Mouse (Mus musculus): ENCODE results near the gene Gm4559. TPM values are rescaled to one million over a fixed set of nuclear protein-coding genes. Genes with fewer than 3 reads are reported as not detected.
"Not testable (repeated sequence)": the region's sequence is repeated elsewhere in the genome, so short reads cannot be mapped to it uniquely, and the experiment has no call there.

Gm4559 gene
- polyA plus RNA-seq (2015; fragmentation: Nextera tagmentation; extraction: Ambion mirVana) = not detected in 2 replicates

DNA sequence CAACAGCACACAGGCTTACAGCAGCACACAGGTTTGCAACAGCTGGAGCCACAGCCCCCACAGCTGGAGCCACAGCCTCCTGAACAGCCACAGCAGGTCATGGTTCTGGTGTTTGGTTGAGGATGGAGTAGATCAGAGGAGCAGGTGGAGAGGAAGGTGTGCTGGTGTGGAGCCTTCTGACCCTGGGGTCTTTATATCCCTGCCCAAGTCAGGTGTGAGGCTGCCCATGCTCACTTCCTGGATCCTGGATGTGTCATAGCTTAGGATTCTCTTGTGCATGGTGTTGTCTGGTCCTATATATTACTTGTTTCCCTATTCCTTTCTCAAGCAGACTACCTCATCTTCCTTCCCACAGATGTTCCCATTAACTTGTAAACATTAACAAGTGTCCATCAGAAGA lies at the start of gene Gm4559:
TSS of gene Gm4559 (minus strand) at position 101 of the 400 bp plus-strand sequence.
- H3K4me3 ChIP-seq (ENCODE audit: low read length); H3K9ac ChIP-seq (ENCODE audit: low read length); ATAC-seq (ENCODE audit: low read depth); H3K4me2 ChIP-seq (ENCODE audit: low read depth, low read length); H3K4me1 ChIP-seq (replicated peaks; ENCODE audit: control insufficient read depth, insufficient read depth, low read length); H3K27me3 ChIP-seq (ENCODE audit: control insufficient read depth, insufficient read depth, low read depth, low read length); H3K27ac ChIP-seq (ENCODE audit: low read length); H3K36me3 ChIP-seq (ENCODE audit: control insufficient read depth, insufficient read depth, low read length); H3K9me3 ChIP-seq (ENCODE audit: control insufficient read depth, low read length): not testable (repeated sequence)

DNA sequence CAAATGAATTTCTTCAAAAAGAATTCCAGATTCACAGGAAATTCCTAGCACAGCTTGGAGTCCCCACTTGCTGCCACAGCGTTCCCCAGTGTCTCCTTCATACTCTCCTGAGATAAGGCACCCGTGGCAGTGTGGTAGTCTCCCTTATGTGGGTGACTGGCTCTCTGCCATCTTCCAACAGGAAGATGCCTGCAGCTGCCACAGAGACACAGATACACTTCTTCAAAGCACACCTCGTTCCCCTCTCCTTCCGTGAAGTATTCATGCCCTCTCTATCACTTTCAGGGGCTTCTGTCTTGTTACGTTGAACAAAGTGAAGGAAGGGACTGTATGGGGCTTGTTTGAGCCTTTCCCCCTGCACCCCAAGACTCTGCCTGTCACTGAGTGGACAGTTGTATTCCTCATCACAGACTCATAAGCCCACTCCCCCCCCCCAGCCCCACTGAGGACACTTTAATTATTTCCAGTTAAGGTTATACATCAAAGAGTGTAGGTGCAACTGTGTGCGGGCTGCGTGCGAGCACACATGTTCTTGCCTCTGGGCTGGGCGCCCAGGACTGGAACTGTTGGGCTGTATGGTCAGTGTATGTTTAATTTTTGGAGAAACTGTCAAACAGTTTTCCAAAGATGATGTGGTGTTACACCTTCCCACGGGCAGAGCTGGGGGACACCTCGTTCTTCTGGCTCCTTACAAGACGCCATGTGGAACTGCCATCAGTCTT lies 49.4 kb upstream of the Gm4559 start:
- 67% methylated on average over 12 of the region's 12 CpGs for WGBS
- ATAC-seq (ENCODE audit: low read depth) = peak; percentile 27; the same call in 1 of the 2 replicates
- Histone ChIP-seq H3K9ac (ENCODE audit: low read length) (no peak overlapping the region), H3K4me3 (ENCODE audit: low read length) (no peak overlapping the region), H3K9me3 (ENCODE audit: control insufficient read depth, low read length) (no peaks in the 10 kb centered on the region), H3K27ac (ENCODE audit: low read length) (peak overlapping the region; percentile 20; the same call in 1 of the 2 replicates), H3K4me2 (ENCODE audit: low read depth, low read length) (no peak overlapping the region), H3K27me3 (ENCODE audit: control insufficient read depth, insufficient read depth, low read depth, low read length) (no peaks in the 10 kb centered on the region), H3K4me1 (replicated peaks; ENCODE audit: control insufficient read depth, insufficient read depth, low read length) (peaks cover 16% of the 10 kb centered on the region), H3K36me3 (ENCODE audit: control insufficient read depth, insufficient read depth, low read length) (no peaks in the 10 kb centered on the region)

DNA sequence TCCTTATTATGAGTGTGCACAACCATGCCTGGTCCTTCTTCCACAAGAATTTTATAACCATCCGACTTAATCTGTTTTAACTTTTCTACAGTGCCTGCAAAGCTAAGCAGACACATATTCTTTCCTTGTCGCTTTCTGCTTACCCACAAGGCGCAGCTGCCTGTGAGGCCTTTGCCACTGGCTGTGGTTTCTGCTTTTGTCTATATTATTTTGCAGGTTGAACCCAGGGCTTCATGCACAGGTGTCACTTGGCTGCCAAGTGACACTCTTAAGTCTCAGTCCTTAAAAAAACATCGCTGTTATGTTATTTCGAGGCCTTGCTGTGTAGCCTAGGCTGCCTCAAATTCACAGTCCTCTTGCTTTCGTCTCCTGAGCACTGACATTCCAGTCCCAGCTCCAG lies 48.5 kb upstream of the Gm4559 start:
- WGBS = 75% methylated on average over 6 of the region's 6 CpGs
- Histone ChIP-seq H3K4me3 (ENCODE audit: low read length) (no peak overlapping the region), H3K27ac (ENCODE audit: low read length) (no peak overlapping the region), H3K36me3 (ENCODE audit: control insufficient read depth, insufficient read depth, low read length) (no peaks in the 10 kb centered on the region), H3K27me3 (ENCODE audit: control insufficient read depth, insufficient read depth, low read depth, low read length) (no peaks in the 10 kb centered on the region), H3K4me1 (replicated peaks; ENCODE audit: control insufficient read depth, insufficient read depth, low read length) (peaks cover 16% of the 10 kb centered on the region), H3K4me2 (ENCODE audit: low read depth, low read length) (no peak overlapping the region), H3K9ac (ENCODE audit: low read length) (no peak overlapping the region), H3K9me3 (ENCODE audit: control insufficient read depth, low read length) (no peaks in the 10 kb centered on the region)
- ATAC-seq (ENCODE audit: low read depth) = no peak

DNA sequence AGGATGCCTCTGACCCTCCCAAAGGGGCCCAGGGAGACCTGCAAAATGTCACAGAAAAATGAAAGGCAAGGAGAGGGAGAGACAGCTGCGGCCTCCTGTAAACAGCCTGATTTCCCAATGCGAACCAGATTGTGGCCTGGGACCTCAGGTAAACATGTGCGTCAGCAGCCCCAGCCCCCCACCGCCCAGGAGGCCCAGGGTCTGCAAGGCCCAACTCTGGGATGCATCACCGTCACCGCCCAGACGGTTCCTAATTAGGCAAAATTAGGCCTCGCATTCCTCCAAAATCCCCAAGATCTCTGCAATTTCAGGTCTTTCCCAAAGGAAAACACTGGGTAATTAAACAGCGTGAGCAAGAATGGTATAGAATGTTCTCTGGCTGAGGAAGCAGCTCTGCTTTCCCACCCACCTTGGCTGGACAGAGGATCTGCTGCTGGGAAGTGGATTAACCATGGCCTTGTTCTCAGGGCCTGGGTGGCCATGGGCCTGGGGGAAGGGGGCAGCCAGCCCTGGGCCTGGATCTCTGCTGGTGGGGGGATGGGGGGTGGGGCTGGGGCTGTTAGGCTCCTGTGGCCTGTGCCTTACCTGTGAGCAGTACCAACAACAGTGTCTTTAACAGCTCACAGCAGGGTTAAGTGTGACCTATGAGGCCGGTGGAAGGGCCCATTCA lies 47.6 kb upstream of the Gm4559 start:
- H3K27ac ChIP-seq (ENCODE audit: low read length); H3K9ac ChIP-seq (ENCODE audit: low read length); H3K36me3 ChIP-seq (ENCODE audit: control insufficient read depth, insufficient read depth, low read length); H3K4me1 ChIP-seq (replicated peaks; ENCODE audit: control insufficient read depth, insufficient read depth, low read length); H3K9me3 ChIP-seq (ENCODE audit: control insufficient read depth, low read length); H3K4me3 ChIP-seq (ENCODE audit: low read length); ATAC-seq (ENCODE audit: low read depth); H3K4me2 ChIP-seq (ENCODE audit: low read depth, low read length); H3K27me3 ChIP-seq (ENCODE audit: control insufficient read depth, insufficient read depth, low read depth, low read length): not testable (repeated sequence)
- 66% methylated on average over 4 of the region's 10 CpGs for WGBS

DNA sequence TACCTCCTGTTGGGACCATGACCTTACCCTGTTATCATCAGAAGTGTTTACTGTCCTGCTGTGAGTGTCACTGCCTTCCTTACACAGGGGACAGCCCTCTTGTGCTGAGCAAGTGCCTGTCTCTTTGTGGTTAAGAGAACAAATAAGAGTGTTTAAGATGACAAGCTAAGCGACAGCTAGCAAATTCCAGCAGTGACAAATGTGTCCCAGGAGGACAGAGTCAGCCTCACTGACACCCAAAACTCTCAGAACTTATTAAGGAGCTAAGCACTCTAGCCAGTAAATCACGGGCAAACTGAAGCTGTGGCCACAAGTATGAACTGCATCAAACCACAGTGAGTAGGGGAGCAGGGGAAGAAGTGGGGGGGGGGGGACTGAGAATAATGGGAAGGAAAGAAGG lies 46.7 kb upstream of the Gm4559 start:
- ATAC-seq (ENCODE audit: low read depth) = no peak
- Histone ChIP-seq H3K4me2 (ENCODE audit: low read depth, low read length) (no peak overlapping the region), H3K9me3 (ENCODE audit: control insufficient read depth, low read length) (no peaks in the 10 kb centered on the region), H3K9ac (ENCODE audit: low read length) (no peak overlapping the region), H3K27ac (ENCODE audit: low read length) (no peak overlapping the region), H3K36me3 (ENCODE audit: control insufficient read depth, insufficient read depth, low read length) (no peaks in the 10 kb centered on the region), H3K27me3 (ENCODE audit: control insufficient read depth, insufficient read depth, low read depth, low read length) (no peaks in the 10 kb centered on the region), H3K4me3 (ENCODE audit: low read length) (no peak overlapping the region), H3K4me1 (replicated peaks; ENCODE audit: control insufficient read depth, insufficient read depth, low read length) (peaks cover 5% of the 10 kb centered on the region; the same call in 1 of the 2 replicates)
- 23% methylated on average over 2 of the region's 2 CpGs for WGBS

DNA sequence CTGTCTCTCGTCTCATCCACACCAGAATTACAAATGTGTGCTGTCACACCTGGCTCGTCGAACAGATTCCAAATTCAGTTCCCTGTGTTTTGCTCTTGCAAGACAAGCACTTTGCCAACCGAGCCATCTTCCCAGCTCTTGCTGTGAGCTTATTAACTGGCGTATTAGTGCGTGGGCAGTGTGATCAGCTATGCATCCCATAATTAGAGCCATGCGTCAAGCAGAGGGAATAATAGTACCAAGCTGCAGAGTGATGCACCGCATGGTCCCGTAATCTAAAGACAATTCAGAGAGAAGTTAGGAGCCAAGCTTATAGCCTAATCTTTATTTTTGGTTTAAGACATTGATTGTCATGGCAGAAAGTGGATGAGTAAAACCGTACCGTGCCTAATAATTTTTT lies 45.0 kb upstream of the Gm4559 start:
- Histone ChIP-seq H3K27ac (ENCODE audit: low read length) (no peak overlapping the region), H3K9ac (ENCODE audit: low read length) (no peak overlapping the region)
- ATAC-seq (ENCODE audit: low read depth) = no peak

DNA sequence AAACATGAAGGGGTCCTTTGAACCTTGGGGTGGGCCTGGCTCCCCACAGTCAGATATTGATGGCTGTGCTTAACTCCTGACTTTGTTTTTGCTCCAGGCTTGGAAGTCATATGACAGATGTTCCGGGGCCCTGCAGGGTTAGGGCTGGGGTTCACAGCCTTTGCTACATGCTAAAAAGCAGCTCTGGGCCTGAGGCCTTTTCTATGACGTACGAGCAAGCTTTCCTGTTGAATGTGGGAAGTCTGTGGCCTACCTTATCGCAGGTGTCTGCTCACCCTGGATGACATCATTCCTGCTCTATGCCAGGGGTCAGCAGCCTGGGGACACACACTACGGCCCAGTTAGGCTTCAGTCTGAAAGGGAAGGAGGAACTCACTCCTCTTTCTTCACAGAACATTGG lies 43.1 kb upstream of the Gm4559 start:
- no peak overlapping the region for H3K9ac ChIP-seq (ENCODE audit: low read length)
- H3K9me3 ChIP-seq (ENCODE audit: control insufficient read depth, low read length) = no peaks in the 10 kb centered on the region
- no peak overlapping the region for H3K27ac ChIP-seq (ENCODE audit: low read length)
- no peak overlapping the region for H3K4me3 ChIP-seq (ENCODE audit: low read length)
- 60% methylated on average over 5 of the region's 5 CpGs for WGBS
- H3K4me2 ChIP-seq (ENCODE audit: low read depth, low read length) = no peak overlapping the region
- no peaks in the 10 kb centered on the region for H3K4me1 ChIP-seq (replicated peaks; ENCODE audit: control insufficient read depth, insufficient read depth, low read length)
- no peak for ATAC-seq (ENCODE audit: low read depth)
- no peaks in the 10 kb centered on the region for H3K36me3 ChIP-seq (ENCODE audit: control insufficient read depth, insufficient read depth, low read length)
- no peaks in the 10 kb centered on the region for H3K27me3 ChIP-seq (ENCODE audit: control insufficient read depth, insufficient read depth, low read depth, low read length)

More for the DNA sequence above, 45.0 kb upstream of the Gm4559 start:
- H3K4me2 ChIP-seq (ENCODE audit: low read depth, low read length) = no peak overlapping the region
- H3K27me3 ChIP-seq (ENCODE audit: control insufficient read depth, insufficient read depth, low read depth, low read length) = no peaks in the 10 kb centered on the region
- 82% methylated on average over 11 of the region's 11 CpGs for WGBS
- H3K4me1 ChIP-seq (replicated peaks; ENCODE audit: control insufficient read depth, insufficient read depth, low read length) = no peaks in the 10 kb centered on the region
- H3K36me3 ChIP-seq (ENCODE audit: control insufficient read depth, insufficient read depth, low read length) = no peaks in the 10 kb centered on the region
- no peaks in the 10 kb centered on the region for H3K9me3 ChIP-seq (ENCODE audit: control insufficient read depth, low read length)
- no peak overlapping the region for H3K4me3 ChIP-seq (ENCODE audit: low read length)

DNA sequence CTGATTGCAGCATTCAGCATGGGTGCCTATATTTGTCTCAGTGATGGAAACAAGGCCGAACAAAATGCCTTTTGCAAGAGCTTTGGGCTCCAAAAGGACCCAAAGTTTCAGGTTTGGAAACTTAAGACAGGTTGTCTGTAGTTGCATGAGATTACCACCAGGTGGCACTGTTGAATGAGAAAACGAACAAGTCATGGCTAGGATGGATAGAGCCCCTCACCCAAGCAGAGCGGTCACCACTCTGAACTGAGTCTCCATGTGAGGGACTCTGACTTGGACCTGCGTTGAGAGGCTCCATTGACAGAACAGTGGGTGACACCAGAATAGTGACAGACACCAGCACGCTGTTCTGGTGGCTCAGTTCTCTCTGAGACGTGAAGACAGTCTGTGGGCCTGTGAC lies 42.4 kb upstream of the Gm4559 start:
- WGBS = 26% methylated on average over 6 of the region's 6 CpGs
- ATAC-seq (ENCODE audit: low read depth) = peak; percentile 72; the same call in 1 of the 2 replicates
- Histone ChIP-seq H3K4me3 (ENCODE audit: low read length) (no peak overlapping the region), H3K27ac (ENCODE audit: low read length) (no peak overlapping the region), H3K4me1 (replicated peaks; ENCODE audit: control insufficient read depth, insufficient read depth, low read length) (no peaks in the 10 kb centered on the region), H3K27me3 (ENCODE audit: control insufficient read depth, insufficient read depth, low read depth, low read length) (no peaks in the 10 kb centered on the region), H3K36me3 (ENCODE audit: control insufficient read depth, insufficient read depth, low read length) (no peaks in the 10 kb centered on the region), H3K9me3 (ENCODE audit: control insufficient read depth, low read length) (no peaks in the 10 kb centered on the region), H3K9ac (ENCODE audit: low read length) (no peak overlapping the region), H3K4me2 (ENCODE audit: low read depth, low read length) (no peak overlapping the region)

DNA sequence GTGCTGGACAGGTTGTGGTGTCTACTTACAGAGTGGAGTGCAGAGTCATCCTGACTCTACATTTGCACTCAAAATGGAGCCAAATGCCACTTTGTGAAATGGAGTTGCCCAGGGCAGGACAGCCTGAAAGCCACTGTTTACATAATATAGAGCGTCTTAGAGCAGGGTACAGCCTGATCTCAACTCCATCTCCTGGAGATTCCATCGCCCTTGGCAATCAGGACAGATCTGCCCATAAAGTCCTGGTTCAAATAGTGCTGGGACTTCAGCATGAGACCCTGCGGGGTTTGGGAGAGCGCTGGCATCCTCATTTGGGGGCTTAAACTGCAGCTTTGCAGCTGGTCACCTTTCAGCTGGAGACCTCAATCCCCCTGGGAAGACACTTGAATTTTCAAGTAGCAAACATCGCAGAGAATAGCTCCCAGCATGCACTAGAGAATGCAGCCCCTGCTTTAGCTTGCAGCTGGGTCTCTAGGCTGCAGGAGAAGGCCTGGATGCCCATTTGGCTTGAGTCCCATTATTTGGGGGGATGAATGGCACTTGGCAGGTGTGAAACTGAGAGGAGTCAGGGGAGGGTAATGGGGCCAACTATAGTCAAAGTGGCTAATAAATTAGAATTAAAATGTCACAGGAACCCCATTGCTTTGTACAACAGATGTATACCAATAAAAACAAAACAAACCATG lies 40.6 kb upstream of the Gm4559 start:
- ATAC-seq (ENCODE audit: low read depth) = no peak
- H3K27me3 ChIP-seq (ENCODE audit: control insufficient read depth, insufficient read depth, low read depth, low read length) = no peaks in the 10 kb centered on the region

More for the DNA sequence above, 40.6 kb upstream of the Gm4559 start:
- no peak overlapping the region for H3K27ac ChIP-seq (ENCODE audit: low read length)
- H3K4me2 ChIP-seq (ENCODE audit: low read depth, low read length) = no peak overlapping the region
- H3K36me3 ChIP-seq (ENCODE audit: control insufficient read depth, insufficient read depth, low read length) = no peaks in the 10 kb centered on the region
- WGBS = 49% methylated on average over 5 of the region's 5 CpGs
- no peaks in the 10 kb centered on the region for H3K4me1 ChIP-seq (replicated peaks; ENCODE audit: control insufficient read depth, insufficient read depth, low read length)
- no peak overlapping the region for H3K9ac ChIP-seq (ENCODE audit: low read length)
- no peak overlapping the region for H3K4me3 ChIP-seq (ENCODE audit: low read length)
- no peaks in the 10 kb centered on the region for H3K9me3 ChIP-seq (ENCODE audit: control insufficient read depth, low read length)
